Mouse (Mus musculus) stomach, postnatal 0 days (tissue): Measurements from ENCODE around the gene Yy1.

Experiments
- CTCF ChIP-seq: IDR thresholded peaks from 2 replicates; pipeline ENCODE4 v1.5.1; 2016; ENCODE audit warnings: antibody characterized with exemption, low read depth, mild to moderate bottlenecking, moderate library complexity
- EP300 ChIP-seq: optimal IDR thresholded peaks from 2 replicates; pipeline ENCODE3; 2016; ENCODE audit warnings: antibody characterized with exemption

DNA sequence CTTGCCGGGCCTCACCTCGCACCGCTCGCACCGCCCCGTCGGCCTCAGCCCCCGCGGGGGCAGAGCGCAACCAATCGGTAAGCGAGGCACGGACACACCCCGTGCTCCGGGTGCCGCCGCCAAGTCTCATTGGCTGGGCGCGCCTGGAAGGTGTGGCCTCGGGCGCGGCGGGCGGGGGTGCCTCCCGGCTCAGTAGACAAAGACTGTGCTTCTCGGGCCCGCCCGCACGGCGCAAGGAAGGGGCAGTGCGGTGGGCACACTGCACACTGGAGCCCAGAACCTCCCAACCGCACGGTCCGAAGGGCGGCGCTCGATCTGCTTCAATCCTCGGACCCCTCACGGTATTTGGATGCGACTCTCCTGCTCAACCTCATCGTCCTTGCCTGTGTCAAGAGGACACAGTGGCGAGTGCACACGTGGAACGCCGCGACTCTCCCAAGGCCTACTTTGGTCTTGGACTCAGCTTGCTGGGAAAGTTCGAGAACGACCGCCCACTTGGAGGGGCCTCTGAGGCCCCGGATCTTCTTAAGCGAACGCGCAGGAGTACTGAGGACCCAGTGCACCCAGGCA lies 43.2 kb downstream of the Yy1 start, which contains the start of the genes Slc25a29 and Slc25a47:
- TF ChIP-seq CTCF: peak; percentile 3; the same call in 1 of the 2 replicates
- TF ChIP-seq EP300: no peak
